Mouse (Mus musculus) kidney, postnatal 25 days (tissue): ENCODE measurements at regions not wholly inside any gene's neighbourhood (a gene's known extent, or its start where the extent isn't known, plus 50 kb on each side); places are given as distances from the start of the nearest gene placed in this dataset.
A peak's percentile ranks its signal among the peaks of the same experiment; 100 is the strongest.

ENCODE experiments used
- DNase-seq, 2 experiments: peaks; one replicate each; pipeline ENCODE4 v3.0.0; 2021; ENCODE audit warnings: mixed read lengths in 2 of 2

GRCm38 (mm10) chrX:166718075-166718474 lies 132.6 kb upstream of the Egfl6 start:
- no peak for DNase-seq

GRCm38 (mm10) chrX:166709306-166709705 lies 123.8 kb upstream of the Egfl6 start:
- no peak for DNase-seq

- DNase-seq, result no peak
Measured at GRCm38 (mm10) chrX:166708106-166708505, 122.6 kb upstream of the Egfl6 start.

GRCm38 (mm10) chrX:166707029-166707428 lies 121.5 kb upstream of the Egfl6 start:
- DNase-seq, result peak; percentile 8 to 42

GRCm38 (mm10) chrX:166704311-166704710 lies 118.8 kb upstream of the Egfl6 start:
- no peak for DNase-seq

GRCm38 (mm10) chrX:166694219-166694618 lies 108.7 kb upstream of the Egfl6 start:
- no peak for DNase-seq

GRCm38 (mm10) chrX:166688779-166689178 lies 103.3 kb upstream of the Egfl6 start:
- DNase-seq, result no peak

GRCm38 (mm10) chrX:166673404-166673803 lies 87.9 kb upstream of the Egfl6 start:
- DNase-seq, result no peak

GRCm38 (mm10) chrX:166672617-166673016 lies 87.1 kb upstream of the Egfl6 start:
- no peak for DNase-seq

GRCm38 (mm10) chrX:166671853-166672252 lies 86.3 kb upstream of the Egfl6 start:
- DNase-seq, result no peak

GRCm38 (mm10) chrX:166666304-166666703 lies 80.8 kb upstream of the Egfl6 start:
- no peak for DNase-seq

GRCm38 (mm10) chrX:166661808-166662207 lies 76.3 kb upstream of the Egfl6 start:
- peak; percentile 5 to 65 for DNase-seq

GRCm38 (mm10) chrX:166661043-166661718 lies 75.7 kb upstream of the Egfl6 start:
- peak; percentile 62 to 80 for DNase-seq

GRCm38 (mm10) chrX:166660715-166661042 lies 75.2 kb upstream of the Egfl6 start:
- no peak for DNase-seq

- DNase-seq, result peak in 1 of 2 experiments; percentile 37
Measured at GRCm38 (mm10) chrX:166652400-166652799, 66.9 kb upstream of the Egfl6 start.

GRCm38 (mm10) chrX:166645713-166646112 lies 60.2 kb upstream of the Egfl6 start:
- DNase-seq, result no peak

- no peak for DNase-seq
Measured at GRCm38 (mm10) chrX:166641256-166641655, 55.7 kb upstream of the Egfl6 start.

GRCm38 (mm10) chrX:166640258-166640657 lies 54.7 kb upstream of the Egfl6 start:
- DNase-seq, result no peak
